Mouse (Mus musculus) kidney, adult 2 months (tissue): ENCODE data around the gene Sh3bgrl. TPM values are rescaled to one million over a fixed set of nuclear protein-coding genes. Genes with fewer than 3 reads are reported as not detected.
A peak's percentile ranks its signal among the peaks of the same experiment; 100 is the strongest.

Source experiments
- DNase-seq: peaks from one replicate; pipeline ENCODE4 v3.0.0; 2021
- H3K27ac ChIP-seq: fragments of 200-500 bp; 2 replicates; pipeline ENCODE4 v1.5.1; 2012; ENCODE audit warnings: low read depth, low read length, control low read depth, inconsistent platforms; ENCODE audit not compliant: insufficient read depth
- H3K27me3 ChIP-seq: fragments of 200-500 bp; replicated peaks from 2 replicates; pipeline ENCODE4 v1.6.1; 2012; ENCODE audit warnings: mild to moderate bottlenecking, moderate library complexity, low read length, inconsistent platforms; ENCODE audit not compliant: control insufficient read depth, insufficient read depth
- H3K36me3 ChIP-seq: fragments of 200-500 bp; 2 replicates; pipeline ENCODE4 v1.6.1; 2012; ENCODE audit warnings: mild to moderate bottlenecking, moderate library complexity, low read length, inconsistent platforms; ENCODE audit not compliant: control insufficient read depth, insufficient read depth
- H3K4me1 ChIP-seq: fragments of 200-500 bp; 2 replicates; pipeline ENCODE4 v1.6.1; 2011; ENCODE audit warnings: low read length; ENCODE audit not compliant: control insufficient read depth, insufficient read depth
- H3K4me3 ChIP-seq: fragments of 200-500 bp; 2 replicates; pipeline ENCODE4 v1.5.1; 2011; ENCODE audit warnings: mild to moderate bottlenecking, low read depth, low read length, control low read depth; ENCODE audit not compliant: insufficient read depth
- CTCF ChIP-seq: fragments of 200-500 bp; conservative IDR thresholded peaks from 2 replicates; pipeline ENCODE4 v1.5.1; 2011; ENCODE audit warnings: low read depth, mild to moderate bottlenecking, control low read depth, low read length, moderate library complexity, mixed read lengths; ENCODE audit not compliant: insufficient read depth, insufficient read length
- POLR2A ChIP-seq: fragments of 200-500 bp; IDR thresholded peaks from one replicate; pipeline ENCODE4 v1.6.1; 2011; ENCODE audit warnings: low read depth, low read length, control low read depth
- WGBS: fragments of 180-500 bp; shearing (Covaris S2); methylation state at CpG from one replicate; pipeline ENCODE4 v1.1.7; 2018; 5-methylcytosine and 5-hydroxymethylcytosine counted together
- polyA plus RNA-seq: library from polyadenylated mRNA; depleted of rRNA; stranded (reverse); fragments of >200 nt; gene quantifications from 2 replicates; pipeline ENCODE4 v1.2.3, GENCODE M21; 2012

The Sh3bgrl gene
- polyA plus RNA-seq, 1 experiment, result 13.9 TPM

GRCm38 (mm10) chrX:109184706-109185478 lies 89.7 kb downstream of the Sh3bgrl start:
- Histone ChIP-seq H3K4me3 (no peak overlapping the region), H3K4me1 (no peaks in the 10 kb centered on the region), H3K36me3 (no peaks in the 10 kb centered on the region), H3K27ac (no peak overlapping the region), H3K27me3 (no peaks in the 10 kb centered on the region)
- DNase-seq, result no peak
- TF ChIP-seq POLR2A, result no peak
- TF ChIP-seq CTCF, result no peak
- 90% methylated on average over 4 of the region's 4 CpGs for WGBS

GRCm38 (mm10) chrX:109189607-109190006 lies 94.4 kb downstream of the Sh3bgrl start:
- H3K27ac ChIP-seq, result no peak overlapping the region
- 81% methylated on average over 4 of the region's 4 CpGs for WGBS

GRCm38 (mm10) chrX:109190969-109191368 lies 95.8 kb downstream of the Sh3bgrl start:
- Histone ChIP-seq H3K4me1 (no peaks in the 10 kb centered on the region), H3K36me3 (no peaks in the 10 kb centered on the region), H3K27ac (peak overlapping the region; percentile 89), H3K4me3 (no peak overlapping the region), H3K27me3 (no peaks in the 10 kb centered on the region)
- TF ChIP-seq CTCF (no peak), POLR2A (no peak)
- WGBS, result 37% methylated on average over 4 of the region's 4 CpGs
- peak; percentile 68 for DNase-seq

More at GRCm38 (mm10) chrX:109189607-109190006, 94.4 kb downstream of the Sh3bgrl start:
- DNase-seq, result no peak
- no peak overlapping the region for H3K4me3 ChIP-seq
- H3K36me3 ChIP-seq, result no peaks in the 10 kb centered on the region
- no peaks in the 10 kb centered on the region for H3K4me1 ChIP-seq
- TF ChIP-seq POLR2A, result no peak
- no peak for TF ChIP-seq CTCF
- H3K27me3 ChIP-seq, result no peaks in the 10 kb centered on the region

GRCm38 (mm10) chrX:109191436-109191835 lies 96.3 kb downstream of the Sh3bgrl start:
- Histone ChIP-seq H3K27ac (peak overlapping the region; percentile 89), H3K4me3 (no peak overlapping the region), H3K4me1 (no peaks in the 10 kb centered on the region), H3K36me3 (no peaks in the 10 kb centered on the region), H3K27me3 (no peaks in the 10 kb centered on the region)
- DNase-seq, result peak; percentile 44
- TF ChIP-seq POLR2A (no peak), CTCF (no peak)
- 56% methylated on average over 4 of the region's 4 CpGs for WGBS

- 75% methylated on average over 4 of the region's 4 CpGs for WGBS
- peak; percentile 1 for DNase-seq
- Histone ChIP-seq H3K4me3 (no peak within 1 kb of the TSS), H3K27me3 (no peaks in the 10 kb centered on the region), H3K27ac (no peak within 1 kb of the TSS), H3K36me3 (no peaks in the 10 kb centered on the region), H3K4me1 (no peaks in the 10 kb centered on the region)
- TF ChIP-seq POLR2A (no peak), CTCF (no peak)
These were observed 101.3 kb downstream of the Sh3bgrl start, which contains the start of gene Gm6377 for GRCm38 (mm10) chrX:109196468-109196867. Gm6377 (plus strand) TSS chrX:109196756.

- TF ChIP-seq CTCF (no peak), POLR2A (no peak)
- peak; percentile 0 for DNase-seq
- Histone ChIP-seq H3K4me3 (no peak overlapping the region), H3K4me1 (no peaks in the 10 kb centered on the region), H3K27me3 (no peaks in the 10 kb centered on the region), H3K36me3 (no peaks in the 10 kb centered on the region), H3K27ac (no peak overlapping the region)
These were observed 112.7 kb downstream of the Sh3bgrl start for GRCm38 (mm10) chrX:109207843-109208242.

GRCm38 (mm10) chrX:109228720-109229119 lies 133.6 kb downstream of the Sh3bgrl start:
- Histone ChIP-seq H3K27ac (no peak overlapping the region), H3K36me3 (no peaks in the 10 kb centered on the region), H3K4me1 (no peaks in the 10 kb centered on the region), H3K4me3 (no peak overlapping the region), H3K27me3 (no peaks in the 10 kb centered on the region)
- no peak for DNase-seq
- WGBS, result 100% methylated on average over 1 of the region's 1 CpGs
- no peak for TF ChIP-seq CTCF
- no peak for TF ChIP-seq POLR2A
